Mouse (Mus musculus): ENCODE measurements around the gene Paqr5. TPM values are rescaled to one million over a fixed set of nuclear protein-coding genes. Genes with fewer than 3 reads are reported as not detected.

Gene Paqr5
- polyA plus RNA-seq, 1 experiment from 2014 or later = 0.44 TPM

DNA sequence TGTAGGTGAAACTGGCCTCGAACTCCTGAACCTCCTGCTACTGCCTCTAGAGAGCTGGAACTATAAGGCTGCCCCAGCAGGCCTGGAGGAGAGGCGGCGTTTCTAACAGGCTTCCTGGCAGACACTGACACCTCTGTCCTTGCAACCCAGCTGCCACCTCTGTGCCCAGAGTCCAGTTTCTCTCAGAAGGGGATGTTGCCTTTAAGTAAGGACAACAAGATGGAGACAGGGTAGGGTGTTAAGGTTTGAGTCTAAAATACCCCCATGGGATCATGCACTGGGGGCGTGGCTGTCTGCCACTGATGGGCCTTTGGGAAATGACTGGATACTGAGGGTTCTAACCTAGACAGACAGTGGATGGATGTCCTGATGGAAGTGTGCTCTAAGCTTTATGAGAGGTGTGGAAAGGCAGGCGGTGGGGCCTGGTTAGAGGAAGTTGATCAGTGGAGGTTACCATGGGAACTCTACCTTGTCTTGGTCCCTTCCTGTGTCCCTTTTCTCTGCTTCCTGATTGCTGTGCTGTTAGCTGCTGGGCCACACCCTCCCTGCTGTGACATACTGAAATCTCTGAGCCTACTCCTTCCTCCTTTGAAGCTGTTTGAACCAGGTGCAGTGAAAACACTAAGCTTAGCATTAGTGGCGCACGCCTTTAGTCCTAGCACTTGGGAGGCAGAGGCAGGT, 43.6 kb downstream of the Paqr5 start:
- in situ Hi-C loops (cut with MboI; ENCODE audit: low pct_unique_long_range_greater_than_20kb) = no loop called here
- ChIA-PET CTCF (interaction anchor here (1.0 to 6.1 kb wide), 2 partner anchors 15 to 35 kb away, joined by 3 to 46 read pairs; no protein-coding TSS in a partner anchor), POLR2A (no interaction called here)
- H3K27me3 ChIP-seq = no peaks in the 10 kb centered on the region
- DNase-seq (ENCODE audit: low read depth, low spot score) = no peak
- TF ChIP-seq CTCF (IDR thresholded peaks at IDR 0.05) = no peak
- ATAC-seq = no peak

DNA sequence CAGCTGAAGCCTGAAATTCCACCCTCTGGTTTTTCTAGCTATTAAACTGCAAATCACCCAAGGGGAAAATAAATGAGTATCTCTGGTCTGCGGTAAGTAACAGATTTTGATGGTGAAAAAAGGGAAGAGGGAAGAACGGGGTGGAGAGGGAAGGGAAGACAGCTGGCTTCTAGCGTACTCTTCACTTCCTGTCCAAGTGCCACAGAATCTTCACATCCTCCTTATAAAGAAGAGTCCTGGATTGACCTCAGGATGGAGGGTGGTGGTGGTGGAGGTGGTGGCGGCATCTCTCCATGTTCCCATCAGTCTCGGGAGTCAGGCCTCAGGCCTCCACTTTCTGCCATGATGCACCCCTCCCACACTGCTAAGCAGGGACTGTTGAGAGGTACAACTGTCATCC, 44.8 kb downstream of the Paqr5 start:
- in situ Hi-C loops (cut with MboI; ENCODE audit: low pct_unique_long_range_greater_than_20kb) = no loop called here
- no peak for TF ChIP-seq CTCF (IDR thresholded peaks at IDR 0.05)

DNA sequence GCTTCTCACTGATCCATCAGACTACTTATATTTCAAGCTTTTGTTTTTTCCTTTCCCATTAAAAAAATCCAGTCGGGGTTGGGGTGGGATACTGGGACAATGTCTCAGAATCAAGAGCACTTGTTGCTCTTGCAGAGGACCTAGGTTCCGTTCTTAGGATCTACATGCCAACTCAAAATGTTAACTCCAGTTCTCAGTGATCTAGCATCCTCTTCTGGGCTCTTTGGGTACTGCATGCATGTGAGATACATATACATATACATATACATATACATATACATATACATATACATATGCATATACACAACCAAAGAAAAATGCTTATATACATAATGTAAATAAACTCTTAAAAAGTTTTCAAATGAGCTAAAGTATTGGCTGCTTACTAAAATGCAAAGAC, 46.7 kb downstream of the Paqr5 start:
- ChIA-PET CTCF (no interaction called here), POLR2A (no interaction called here)
- in situ Hi-C loops (cut with MboI; ENCODE audit: low pct_unique_long_range_greater_than_20kb) = no loop called here
- no peak for ATAC-seq
- TF ChIP-seq CTCF (IDR thresholded peaks at IDR 0.05) = no peak
- H3K27me3 ChIP-seq = no peaks in the 10 kb centered on the region
- no peak for DNase-seq (ENCODE audit: low read depth, low spot score)

More for the DNA sequence above, 44.8 kb downstream of the Paqr5 start:
- no peaks in the 10 kb centered on the region for H3K27me3 ChIP-seq
- ATAC-seq (no peak), DNase-seq (ENCODE audit: low read depth, low spot score) (no peak)
- ChIA-PET POLR2A (no interaction called here), CTCF (interaction anchor here (0.9 kb wide), 1 partner anchor 59 kb away, joined by 3 read pairs; no protein-coding TSS in a partner anchor)

DNA sequence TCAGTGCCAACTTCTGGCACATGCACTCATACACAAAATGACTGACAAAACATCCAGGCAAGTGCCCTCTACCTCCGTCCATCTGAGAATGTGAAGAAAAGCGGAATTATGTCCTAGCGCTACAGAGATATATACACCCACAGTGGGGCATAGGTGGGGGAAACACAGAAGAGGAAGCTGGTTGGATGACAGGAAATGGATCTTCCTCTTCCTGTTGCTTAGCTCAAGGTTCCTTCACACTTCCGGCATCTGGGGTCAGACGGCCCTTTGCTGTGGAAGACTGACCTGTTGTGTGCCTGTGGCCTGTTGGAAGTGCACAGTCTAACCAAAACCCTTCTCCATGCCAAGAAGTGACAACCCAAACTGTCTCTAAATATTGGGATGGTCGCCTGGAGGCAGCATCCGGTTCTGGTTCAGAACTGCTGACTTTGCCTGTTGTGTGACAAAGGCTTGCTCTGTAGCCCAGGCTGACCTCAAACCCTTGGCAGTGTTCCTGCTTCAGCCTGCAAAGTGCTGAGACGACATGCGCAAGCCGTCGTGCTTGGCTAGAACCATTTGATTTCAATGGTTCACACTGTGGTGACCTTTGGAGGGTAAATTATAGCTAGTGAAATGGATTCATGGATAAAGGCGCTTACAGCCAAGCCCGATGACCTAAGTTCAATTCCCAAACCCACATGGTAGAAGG, 49.3 kb downstream of the Paqr5 start:
- in situ Hi-C loops (cut with MboI; ENCODE audit: low pct_unique_long_range_greater_than_20kb) = no loop called here
- POLR2A ChIA-PET = no interaction called here
- ATAC-seq (no peak), DNase-seq (ENCODE audit: low read depth, low spot score) (no peak)
- TF ChIP-seq CTCF (IDR thresholded peaks at IDR 0.05) = no peak
- CTCF ChIA-PET = interaction anchor here (1.7 kb wide), 1 partner anchor 31 kb away, joined by 5 read pairs; the partner anchor contains the start of gene Kif23
- no peaks in the 10 kb centered on the region for H3K27me3 ChIP-seq

DNA sequence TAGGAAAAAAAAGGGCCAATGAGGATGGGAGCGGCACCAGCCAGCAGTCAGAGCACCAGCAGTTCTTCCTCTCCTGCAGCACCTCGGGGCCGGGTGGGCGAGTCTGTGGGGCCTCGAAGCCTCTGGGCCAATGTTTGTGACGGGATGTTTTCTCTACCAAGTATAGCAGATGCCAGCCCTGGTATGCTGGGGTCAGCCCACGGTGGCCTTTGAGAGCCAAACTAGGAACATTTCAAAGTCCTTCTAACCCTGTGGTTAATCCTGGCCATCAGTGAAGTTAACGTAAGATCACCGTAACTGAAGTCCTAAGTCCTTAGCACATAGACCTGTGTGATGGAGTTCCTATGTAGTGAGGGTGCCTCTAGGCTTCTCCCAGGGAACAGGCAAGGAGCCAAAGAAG, 54.6 kb downstream of the Paqr5 start:
- no peak for DNase-seq (ENCODE audit: low read depth, low spot score)
- ChIA-PET POLR2A (no interaction called here), CTCF (interaction anchor here (1.7 kb wide), 1 partner anchor 14 kb away, joined by 7 read pairs; no protein-coding TSS in a partner anchor)
- no peak for TF ChIP-seq CTCF (IDR thresholded peaks at IDR 0.05)
- ATAC-seq = no peak
- in situ Hi-C loops (cut with MboI; ENCODE audit: low pct_unique_long_range_greater_than_20kb) = no loop called here
- H3K27me3 ChIP-seq = no peaks in the 10 kb centered on the region

DNA sequence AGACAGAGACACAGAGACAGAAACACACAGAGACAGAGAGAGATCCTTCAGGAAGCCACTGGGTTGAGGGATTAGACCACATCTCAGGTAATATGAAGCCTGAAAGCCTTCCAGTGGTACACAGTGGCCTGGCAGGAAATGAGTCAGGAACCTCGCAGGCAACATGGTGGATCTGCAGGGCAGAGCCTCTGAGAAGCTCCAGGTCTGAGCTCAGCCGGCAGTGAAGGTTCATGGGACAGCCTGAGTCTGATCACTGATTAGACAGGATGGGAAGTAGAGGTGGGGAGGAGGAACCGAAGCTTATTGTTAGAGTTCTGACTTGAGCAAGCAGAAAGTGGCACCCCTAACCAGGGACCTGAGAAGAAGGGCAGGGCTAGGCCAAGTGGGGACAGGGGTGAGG, 55.6 kb downstream of the Paqr5 start:
- no peak for TF ChIP-seq CTCF (IDR thresholded peaks at IDR 0.05)
- ATAC-seq = no peak
- ChIA-PET CTCF (interaction anchor here (1.4 to 7.0 kb wide), 2 partner anchors 14 to 69 kb away, joined by 4 to 46 read pairs; no protein-coding TSS in a partner anchor), POLR2A (no interaction called here)
- H3K27me3 ChIP-seq = no peaks in the 10 kb centered on the region
- DNase-seq (ENCODE audit: low read depth, low spot score) = no peak
- in situ Hi-C loops (cut with MboI; ENCODE audit: low pct_unique_long_range_greater_than_20kb) = no loop called here

DNA sequence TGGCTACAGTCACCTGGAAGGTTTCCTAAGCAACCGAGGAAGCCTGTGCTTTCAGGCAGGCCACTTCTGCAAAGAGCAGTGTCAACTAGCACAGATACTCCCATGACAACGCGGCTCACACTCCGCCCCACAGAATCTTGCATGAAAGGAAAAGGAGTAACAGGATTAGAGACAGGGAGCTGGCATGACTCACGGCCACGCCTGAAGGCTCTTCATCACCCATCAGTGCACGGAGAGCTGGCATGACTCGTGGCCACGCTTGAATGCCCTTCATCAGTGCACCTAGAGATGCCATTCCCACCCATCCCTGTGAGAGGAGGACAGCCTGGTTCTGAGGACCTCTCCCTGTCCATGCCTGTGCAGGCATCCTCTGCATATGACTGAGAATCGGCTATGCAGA, 59.3 kb downstream of the Paqr5 start:
- no peak for TF ChIP-seq CTCF (IDR thresholded peaks at IDR 0.05)
- peak; percentile 75 for DNase-seq (ENCODE audit: low read depth, low spot score)
- in situ Hi-C loops (cut with MboI; ENCODE audit: low pct_unique_long_range_greater_than_20kb) = loop anchor here (5.0 to 10.0 kb wide), 2 partner anchors 85 to 157 kb away; partner anchors contain the start of gene Glce
- ChIA-PET CTCF (interaction anchor here (0.6 to 7.0 kb wide), 5 partner anchors 12 to 277 kb away, joined by 3 to 46 read pairs (median 3); no protein-coding TSS in a partner anchor), POLR2A (interaction anchor here (1.5 kb wide), 1 partner anchor 18 kb away, joined by 6 read pairs; no protein-coding TSS in a partner anchor)
- H3K27me3 ChIP-seq = no peaks in the 10 kb centered on the region
- peak; percentile 40 for ATAC-seq

DNA sequence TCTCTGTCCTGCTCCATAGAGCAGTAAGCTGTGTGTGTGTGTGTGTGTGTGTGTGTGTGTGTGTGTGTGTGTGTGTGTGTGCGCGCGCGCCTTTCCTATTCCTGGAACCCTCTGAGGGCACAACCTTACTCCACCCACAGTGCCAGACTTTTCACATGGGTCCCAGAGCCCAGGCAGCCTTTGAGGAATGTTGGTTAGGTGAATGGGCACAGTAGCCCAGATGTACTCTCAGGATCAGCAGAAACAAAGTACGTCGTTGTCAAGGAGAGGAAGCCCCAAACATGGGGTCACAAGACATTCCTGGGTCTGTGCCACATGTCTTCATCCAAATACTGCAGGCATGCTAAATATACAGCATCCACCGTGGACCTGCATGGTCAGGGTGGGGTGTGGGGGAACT, 60.7 kb downstream of the Paqr5 start:
- TF ChIP-seq CTCF (IDR thresholded peaks at IDR 0.05) = no peak
- no peaks in the 10 kb centered on the region for H3K27me3 ChIP-seq
- in situ Hi-C loops (cut with MboI; ENCODE audit: low pct_unique_long_range_greater_than_20kb) = loop anchor here (5.0 to 10.0 kb wide), 2 partner anchors 86 to 159 kb away; partner anchors contain the start of gene Glce
- CTCF ChIA-PET = interaction anchor here (0.7 to 7.0 kb wide), 10 partner anchors 9 to 278 kb away, joined by 3 to 46 read pairs (median 3); no protein-coding TSS in a partner anchor
- POLR2A ChIA-PET = interaction anchor here (0.6 to 0.7 kb wide), 3 partner anchors 149 to 286 kb away, joined by 3 to 5 read pairs (median 3); no protein-coding TSS in a partner anchor
- ATAC-seq (no peak), DNase-seq (ENCODE audit: low read depth, low spot score) (no peak)

DNA sequence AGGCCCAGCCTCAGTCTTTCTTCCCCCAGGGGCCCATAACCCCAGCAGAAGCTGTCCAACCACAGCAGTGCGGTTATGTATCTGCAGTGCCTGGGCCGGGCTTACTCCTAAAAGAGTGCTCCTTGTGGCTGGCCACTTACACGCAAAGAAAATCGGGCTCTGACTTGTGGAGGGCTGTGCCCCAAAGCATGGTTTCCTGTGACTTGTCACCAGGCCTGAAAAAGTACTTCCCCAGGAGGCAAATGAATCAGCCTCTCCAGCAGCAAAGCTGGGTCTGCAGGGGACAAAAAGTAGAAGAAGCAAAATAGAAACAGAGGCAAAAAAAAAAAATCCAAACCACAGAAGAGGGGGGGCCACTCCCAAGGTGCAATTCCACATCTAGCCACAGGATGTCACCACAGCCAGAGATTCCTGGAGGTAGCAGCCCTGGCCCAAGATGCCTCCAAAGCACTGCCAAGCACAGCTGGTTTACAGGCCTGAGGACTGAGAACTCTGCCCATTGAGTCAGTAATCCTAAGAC, 61.2 kb downstream of the Paqr5 start:
- TF ChIP-seq CTCF (IDR thresholded peaks at IDR 0.05) = peak; percentile 93
- H3K27me3 ChIP-seq = no peaks in the 10 kb centered on the region
- ATAC-seq (no peak), DNase-seq (ENCODE audit: low read depth, low spot score) (no peak)
- in situ Hi-C loops (cut with MboI; ENCODE audit: low pct_unique_long_range_greater_than_20kb) = loop anchor here (5.0 to 10.0 kb wide), 2 partner anchors 87 to 159 kb away; partner anchors contain the start of gene Glce
- CTCF ChIA-PET = interaction anchor here (0.7 to 7.0 kb wide), 10 partner anchors 9 to 279 kb away, joined by 3 to 46 read pairs (median 3); no protein-coding TSS in a partner anchor
- POLR2A ChIA-PET = interaction anchor here (0.6 to 0.7 kb wide), 3 partner anchors 150 to 287 kb away, joined by 3 to 5 read pairs (median 3); no protein-coding TSS in a partner anchor

DNA sequence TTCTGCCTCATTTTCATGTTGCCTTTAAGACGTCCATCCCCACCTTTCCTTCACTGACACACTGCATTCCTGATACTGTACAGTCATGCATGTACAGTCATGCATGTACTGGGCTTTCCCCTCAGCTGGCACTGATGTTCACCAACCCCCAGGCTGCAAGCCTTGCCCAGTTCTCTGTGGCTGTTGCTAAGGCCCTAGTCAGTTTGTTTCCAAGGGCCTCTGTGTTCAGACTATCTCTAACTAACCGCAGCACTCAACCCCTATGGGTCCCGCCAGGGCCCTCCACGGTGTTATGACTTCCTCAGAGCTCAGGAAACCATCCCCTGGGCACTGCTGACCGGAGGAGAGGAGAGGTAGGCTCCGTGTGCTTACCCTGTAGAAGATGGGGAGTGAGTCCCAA, 63.3 kb downstream of the Paqr5 start:
- no peak for TF ChIP-seq CTCF (IDR thresholded peaks at IDR 0.05)
- in situ Hi-C loops (cut with MboI; ENCODE audit: low pct_unique_long_range_greater_than_20kb) = loop anchor here (10.0 kb wide), 1 partner anchor 161 kb away; the partner anchor contains the start of gene Glce
- ChIA-PET CTCF (interaction anchor here (1.1 to 2.6 kb wide), 6 partner anchors 14 to 281 kb away, joined by 3 to 10 read pairs (median 4); no protein-coding TSS in a partner anchor), POLR2A (no interaction called here)
- ATAC-seq = peak; percentile 84
- peak; percentile 92 for DNase-seq (ENCODE audit: low read depth, low spot score)
- H3K27me3 ChIP-seq = no peaks in the 10 kb centered on the region
